23 mouse cellular contexts compared by ENCODE assay signal in the genomic region with DNA sequence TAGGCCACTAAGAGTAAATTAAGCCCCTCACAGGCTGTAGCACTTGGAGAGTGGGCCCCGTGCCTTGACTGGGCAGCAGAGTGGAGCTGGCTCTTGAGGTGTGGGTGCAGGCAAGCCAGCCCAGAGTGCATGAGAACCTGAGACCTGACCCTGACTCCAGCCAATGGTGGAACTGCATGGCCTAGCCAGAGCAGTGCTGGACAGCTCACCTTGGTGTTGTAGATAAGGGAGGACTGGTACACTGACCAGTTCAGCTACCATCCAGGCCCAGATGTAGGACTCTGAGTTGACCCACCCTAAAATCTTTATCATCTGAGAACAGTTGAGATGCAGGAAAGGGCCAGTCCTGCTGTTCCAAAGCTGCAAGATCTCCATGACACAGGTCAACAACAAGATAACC. TPM values are rescaled to one million over a fixed set of nuclear protein-coding genes. Genes with fewer than 3 reads are reported as not detected.
DNase-seq lines count a peak whose midpoint lies in the region; ATAC-seq and TF ChIP-seq lines count a peak whose summit lies in the region.
"Had no signal": no experiment of that assay in that cellular context is flagged by ENCODE, and none has a peak within 500 bp of the region (broad histone marks: within the 10 kb centered on the region; RNA-seq: fewer than 3 reads in every experiment).

No protein-coding gene starts in this region.

- H3K9me3 ChIP-seq in kidney, embryonic 14.5 days (ENCODE audit: control insufficient read depth, low read length): no peaks in the 10 kb centered on the region
- no peaks in the 10 kb centered on the region for H3K9me3 ChIP-seq in midbrain, embryonic 14.5 days (ENCODE audit: control insufficient read depth, low read length)
- H3K9me3 ChIP-seq in midbrain, embryonic 16.5 days (replicated peaks; ENCODE audit: control insufficient read depth, low read length, poor library complexity, severe bottlenecking): no peaks in the 10 kb centered on the region
- H3K9me3 ChIP-seq in embryonic facial prominence, embryonic 13.5 days: no peaks in the 10 kb centered on the region
- H3K9me3 ChIP-seq: embryonic facial prominence, embryonic 12.5 days; forebrain, embryonic 13.5 days; heart, embryonic 10.5 days; heart, embryonic 15.5 days; hindbrain, embryonic 13.5 days had no signal

- 94% methylated on average over 1 of the region's 1 CpGs for WGBS in kidney, embryonic 14.5 days
- WGBS in midbrain, embryonic 14.5 days: 86% methylated on average over 1 of the region's 1 CpGs
- 95% methylated on average over 1 of the region's 1 CpGs for WGBS in midbrain, embryonic 16.5 days
- 73% methylated on average over 1 of the region's 1 CpGs for WGBS in embryonic facial prominence, embryonic 13.5 days

- H3K36me3 ChIP-seq in kidney, embryonic 14.5 days (ENCODE audit: control insufficient read depth, insufficient read depth, low read length): no peaks in the 10 kb centered on the region
- H3K36me3 ChIP-seq in midbrain, embryonic 14.5 days (ENCODE audit: control insufficient read depth, insufficient read depth, low read length): 0 out of 2 replicates have a peak, but pooled peaks cover 7% of the 10 kb centered on the region
- H3K36me3 ChIP-seq in midbrain, embryonic 16.5 days (ENCODE audit: control insufficient read depth, insufficient read depth, low read length): peaks cover 3% of the 10 kb centered on the region; the same call in 1 of the 2 replicates
- H3K36me3 ChIP-seq in embryonic facial prominence, embryonic 13.5 days: peaks cover 4% of the 10 kb centered on the region; the same call in 1 of the 2 replicates
- H3K36me3 ChIP-seq: embryonic facial prominence, embryonic 12.5 days; heart, embryonic 15.5 days had no signal

- no peak overlapping the region for H3K4me2 ChIP-seq in kidney, embryonic 14.5 days (replicated peaks; ENCODE audit: low read depth, low read length)
- no peak overlapping the region for H3K4me2 ChIP-seq in midbrain, embryonic 14.5 days (ENCODE audit: low read length)
- H3K4me2 ChIP-seq in midbrain, embryonic 16.5 days (ENCODE audit: low read length): no peak overlapping the region
- H3K4me2 ChIP-seq in embryonic facial prominence, embryonic 13.5 days: no peak overlapping the region
- H3K4me2 ChIP-seq: embryonic facial prominence, embryonic 12.5 days; forebrain, embryonic 13.5 days; heart, embryonic 15.5 days; hindbrain, embryonic 13.5 days had no signal

- H3K4me3 ChIP-seq in gastrocnemius, adult 2 months: no peak overlapping the region
- H3K4me3 ChIP-seq in kidney, embryonic 14.5 days (ENCODE audit: low read length): no peak overlapping the region
- no peak overlapping the region for H3K4me3 ChIP-seq in midbrain, embryonic 14.5 days (replicated peaks; ENCODE audit: low read depth, low read length)
- H3K4me3 ChIP-seq in midbrain, embryonic 16.5 days (ENCODE audit: low read depth, low read length): no peak overlapping the region
- no peak overlapping the region for H3K4me3 ChIP-seq in embryonic facial prominence, embryonic 13.5 days
- H3K4me3 ChIP-seq: embryonic facial prominence, embryonic 12.5 days; forebrain, embryonic 13.5 days; heart, embryonic 10.5 days; heart, embryonic 15.5 days; hindbrain, embryonic 13.5 days had no signal

- H3K9ac ChIP-seq in kidney, embryonic 14.5 days (ENCODE audit: low read depth, low read length): no peak overlapping the region
- H3K9ac ChIP-seq in midbrain, embryonic 14.5 days (replicated peaks; ENCODE audit: low read length): no peak overlapping the region
- H3K9ac ChIP-seq in midbrain, embryonic 16.5 days (ENCODE audit: low read depth, low read length): no peak overlapping the region
- H3K9ac ChIP-seq in embryonic facial prominence, embryonic 13.5 days: no peak overlapping the region
- H3K9ac ChIP-seq: embryonic facial prominence, embryonic 12.5 days; forebrain, embryonic 13.5 days; forebrain, postnatal 0 days; heart, embryonic 15.5 days; hindbrain, embryonic 13.5 days had no signal

- 0 out of 2 replicates have a peak, but pooled peaks have one; percentile 28 for ATAC-seq in kidney, embryonic 14.5 days (ENCODE audit: low FRiP score, low TSS enrichment)
- ATAC-seq in midbrain, embryonic 14.5 days (ENCODE audit: low FRiP score, low TSS enrichment): peak; percentile 31; the same call in 1 of the 2 replicates
- no peak for ATAC-seq in midbrain, embryonic 16.5 days
- 0 out of 2 replicates have a peak, but pooled peaks have one; percentile 26 for ATAC-seq in embryonic facial prominence, embryonic 13.5 days (ENCODE audit: insufficient number of reproducible peaks, insufficient read depth, low FRiP score, low TSS enrichment, low read depth)
- ATAC-seq: activated CD4-positive, CD25-positive, alpha-beta regulatory T cell, adult 4 months; forebrain, embryonic 13.5 days; forebrain, postnatal 0 days; Patski had no signal

- intact Hi-C loops in gastrocnemius, postnatal 14 days (cut with DNase I; ENCODE audit: low total_unique reads): no loop called here
- intact Hi-C loops in gastrocnemius, adult 2 months (cut with DNase I): no loop called here

- H3K4me1 ChIP-seq in kidney, embryonic 14.5 days (ENCODE audit: control insufficient read depth, insufficient read depth, low read length): no peaks in the 10 kb centered on the region
- H3K4me1 ChIP-seq in midbrain, embryonic 14.5 days (ENCODE audit: control insufficient read depth, insufficient read depth, low read length): no peaks in the 10 kb centered on the region
- H3K4me1 ChIP-seq in midbrain, embryonic 16.5 days (ENCODE audit: control insufficient read depth, insufficient read depth, low read length): no peaks in the 10 kb centered on the region
- no peaks in the 10 kb centered on the region for H3K4me1 ChIP-seq in embryonic facial prominence, embryonic 13.5 days
- H3K4me1 ChIP-seq: embryonic facial prominence, embryonic 12.5 days; heart, embryonic 10.5 days; heart, embryonic 15.5 days had no signal

- H3K27me3 ChIP-seq in kidney, embryonic 14.5 days (ENCODE audit: control insufficient read depth, insufficient read depth, low read length): no peaks in the 10 kb centered on the region
- no peaks in the 10 kb centered on the region for H3K27me3 ChIP-seq in midbrain, embryonic 14.5 days (ENCODE audit: control insufficient read depth, insufficient read depth, low read length)
- H3K27me3 ChIP-seq in midbrain, embryonic 16.5 days (ENCODE audit: control insufficient read depth, insufficient read depth, low read depth, low read length): no peaks in the 10 kb centered on the region
- no peaks in the 10 kb centered on the region for H3K27me3 ChIP-seq in embryonic facial prominence, embryonic 13.5 days
- H3K27me3 ChIP-seq: CH12.LX; embryonic facial prominence, embryonic 12.5 days; forebrain, embryonic 13.5 days; heart, embryonic 15.5 days; hindbrain, embryonic 13.5 days; Patski had no signal

- no peak for TF ChIP-seq CTCF in gastrocnemius, adult 2 months (IDR thresholded peaks at IDR 0.05)

- H3K27ac ChIP-seq in gastrocnemius, adult 2 months: no peak overlapping the region
- no peak overlapping the region for H3K27ac ChIP-seq in kidney, embryonic 14.5 days (ENCODE audit: low read depth, low read length)
- no peak overlapping the region for H3K27ac ChIP-seq in midbrain, embryonic 14.5 days (replicated peaks; ENCODE audit: low read depth, low read length)
- H3K27ac ChIP-seq in midbrain, embryonic 16.5 days (ENCODE audit: low read length): no peak overlapping the region
- H3K27ac ChIP-seq in embryonic facial prominence, embryonic 13.5 days: no peak overlapping the region
- H3K27ac ChIP-seq: embryonic facial prominence, embryonic 12.5 days; forebrain, embryonic 13.5 days; heart, embryonic 10.5 days; heart, embryonic 15.5 days; hindbrain, embryonic 13.5 days had no signal

- peak; percentile 9 for DNase-seq in gastrocnemius, postnatal 14 days
- DNase-seq in gastrocnemius, adult 2 months: no peak
- no peak for DNase-seq in kidney, adult 8-10 months
- DNase-seq in midbrain, embryonic 14.5 days: no peak
- no peak for DNase-seq in cerebellum, adult 11 months
- DNase-seq: adrenal gland, postnatal 14 days; cerebellum, adult 18-20 months; cerebellum, postnatal 10 days; forebrain, postnatal 0 days; gastrocnemius, postnatal 36 days; heart, adult 18-20 months; heart, postnatal 14 days had no signal

RNA-seq across cellular contexts. Expression of gene Ube2e2, which starts 11.6 kb away (rescaled TPM):
- 10 to 100 TPM; 11.9 to 14.9 TPM for total RNA-seq in gastrocnemius, postnatal 14 days (2021)
- total RNA-seq in gastrocnemius, adult 2 months (2021): 1 to 10 TPM; 5.7 to 7.2 TPM
- polyA plus RNA-seq in kidney, embryonic 14.5 days (2014; fragmentation: Nextera tagmentation; extraction: Ambion mirVana): 53.1 and 61.7 TPM in 2 replicates
- 123 and 143 TPM in 2 replicates for polyA plus RNA-seq in midbrain, embryonic 14.5 days (2014; fragmentation: Nextera tagmentation; extraction: Ambion mirVana)
- polyA plus RNA-seq in midbrain, embryonic 16.5 days (2015; fragmentation: Nextera tagmentation; extraction: Ambion mirVana): 159 and 170 TPM in 2 replicates
- polyA plus RNA-seq in embryonic facial prominence, embryonic 13.5 days (2015; fragmentation: Nextera tagmentation; extraction: Ambion mirVana): 78.4 and 80.6 TPM in 2 replicates
- total RNA-seq: CH12.LX had no signal
